Mouse (Mus musculus): Measurements from ENCODE around the gene Pde10a.

The Pde10a gene

DNA sequence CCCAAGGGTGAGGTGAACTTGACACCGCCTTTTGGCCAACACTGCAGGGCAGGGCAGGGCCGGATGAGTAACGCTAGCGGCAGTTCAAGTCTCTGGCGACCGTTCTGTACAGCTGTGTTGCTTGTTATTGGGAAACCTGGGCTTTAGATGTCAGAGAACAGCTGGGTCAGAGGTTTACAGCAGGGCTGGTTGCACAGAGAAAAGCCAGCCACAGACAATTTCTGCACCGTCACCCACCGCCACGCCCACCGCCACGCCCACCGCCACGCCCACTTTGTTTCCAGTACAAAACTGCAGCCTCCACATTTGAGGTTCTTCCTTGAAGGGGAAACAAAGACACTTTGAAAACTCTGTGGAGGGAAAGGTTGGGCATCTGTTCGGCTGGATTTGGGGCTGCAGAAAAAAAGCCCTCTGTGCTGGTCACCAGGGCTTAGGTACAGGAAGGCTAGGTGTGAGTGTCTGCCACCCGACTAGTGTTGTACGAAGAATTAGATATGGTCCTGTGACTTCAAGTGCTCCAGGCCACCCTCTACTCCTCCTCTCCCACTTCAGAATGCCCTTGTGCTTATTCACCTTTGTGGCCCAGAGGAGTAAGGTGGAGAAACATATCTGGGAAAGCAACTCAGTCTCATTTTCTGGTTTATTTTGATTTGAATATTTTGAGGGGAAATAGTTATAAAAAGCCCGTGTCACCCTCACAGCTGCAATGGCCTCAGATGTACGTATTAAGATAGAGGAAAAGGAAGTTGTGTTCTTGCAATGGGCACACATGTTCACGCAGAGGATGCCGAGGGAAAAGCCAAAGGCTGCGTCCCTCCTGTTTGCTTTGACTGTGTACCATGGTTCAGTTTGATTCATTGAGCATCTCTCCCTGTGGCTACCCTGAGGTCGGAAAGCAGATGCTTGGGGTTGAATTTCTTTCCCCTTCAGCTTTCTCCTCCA is 331.5 kb downstream of the Pde10a start:
- no peak for DNase-seq

DNA sequence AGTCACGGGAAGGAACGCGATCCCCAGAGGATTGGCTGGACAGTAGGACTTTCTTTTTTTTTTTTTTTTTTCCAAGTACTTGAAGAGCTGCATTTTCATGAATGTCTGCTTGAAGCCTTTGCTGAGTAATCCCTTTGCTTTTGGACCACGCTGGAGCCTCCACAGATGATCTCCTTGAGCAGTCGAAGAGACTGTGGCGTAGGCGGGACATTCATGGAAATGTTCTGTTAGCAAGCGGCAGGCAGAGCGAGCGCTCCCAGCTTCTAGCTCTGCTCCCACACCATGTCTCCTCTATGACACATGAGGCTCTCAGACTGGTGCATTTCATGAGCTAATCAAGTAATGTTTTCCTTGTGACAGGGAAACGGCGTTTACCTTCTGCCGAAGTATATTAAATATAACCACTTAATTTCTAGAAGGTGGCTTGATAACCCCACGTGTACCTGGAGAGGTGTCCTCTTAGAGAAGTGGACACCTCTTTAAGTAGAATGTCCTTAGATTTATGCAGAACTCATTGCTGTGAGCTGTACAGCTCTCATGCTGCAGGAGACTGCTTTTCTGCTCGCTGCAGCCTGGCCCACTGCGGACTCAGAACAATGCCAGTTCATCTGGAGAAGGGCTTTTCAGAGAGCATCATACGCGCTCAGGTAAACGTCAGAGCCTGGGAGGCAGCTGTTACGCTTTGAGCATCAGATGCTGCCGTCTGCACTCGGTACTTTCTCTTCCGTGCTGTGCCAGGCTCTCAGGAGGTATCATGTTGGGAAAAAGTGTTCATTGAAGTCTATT is 333.7 kb downstream of the Pde10a start:
- no peak for DNase-seq

DNA sequence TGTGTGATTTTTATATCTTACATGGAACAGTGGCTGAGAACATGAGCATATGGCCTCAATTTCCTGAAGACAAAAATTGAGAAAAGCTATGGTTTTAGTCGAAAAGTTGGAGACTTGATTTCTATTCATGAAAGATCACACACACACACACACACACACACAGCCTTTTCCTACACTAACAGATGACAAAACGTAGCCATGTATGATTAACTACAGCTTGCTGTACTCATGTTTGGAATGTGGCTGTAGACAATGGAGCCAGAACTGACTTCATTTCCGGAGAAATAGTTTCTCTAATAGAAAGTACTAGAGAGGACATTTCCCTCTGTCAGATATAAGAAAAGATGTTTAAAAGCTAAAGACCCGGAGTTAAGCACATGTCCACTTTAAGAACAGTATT is 334.3 kb downstream of the Pde10a start:
- no peak for DNase-seq

GRCm38 (mm10) chr17:8864638-8865497 is 339.7 kb downstream of the Pde10a start:
- DNase-seq, result no peak

GRCm38 (mm10) chr17:8867331-8868237 is 342.4 kb downstream of the Pde10a start:
- DNase-seq, result no peak

DNA sequence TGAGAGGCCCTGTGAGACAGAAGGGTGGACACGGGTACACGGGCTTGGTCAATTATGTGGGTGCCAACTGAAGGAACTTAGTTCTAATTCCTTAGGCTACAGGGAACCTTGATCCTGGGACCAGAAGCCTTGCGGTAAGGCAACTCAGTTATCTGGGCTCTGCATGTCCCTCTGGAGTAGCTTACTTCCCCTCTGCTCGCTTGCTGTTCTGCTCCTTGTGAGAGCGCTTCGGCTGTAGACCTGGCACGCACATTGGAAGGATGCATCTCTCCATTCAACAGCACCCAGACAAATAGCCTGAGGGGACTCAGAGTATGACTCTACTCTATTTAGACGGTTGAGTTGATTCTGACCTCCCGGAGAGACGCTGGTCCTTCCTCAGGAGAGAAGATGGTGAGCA is 344.1 kb downstream of the Pde10a start:
- DNase-seq, result no peak

DNA sequence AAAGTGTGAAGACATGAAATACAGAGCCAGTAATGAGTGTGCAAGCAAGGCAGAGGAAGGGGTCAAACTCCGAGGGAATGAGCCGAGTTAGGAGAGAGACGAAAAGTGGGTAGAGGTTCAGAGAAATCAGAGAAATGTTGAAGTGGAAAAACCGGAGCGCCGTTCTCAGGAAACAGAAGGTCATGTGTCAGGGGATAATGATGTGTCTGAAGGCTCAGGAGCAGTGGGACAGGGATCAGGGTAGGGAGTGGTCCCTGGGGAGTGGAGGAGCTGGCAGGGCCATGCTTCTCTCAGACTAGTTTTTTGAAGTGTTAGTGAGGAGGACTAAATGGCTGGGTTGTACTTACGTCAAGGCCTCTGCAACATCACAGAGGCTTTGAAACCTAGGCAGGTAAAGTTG is 345.7 kb downstream of the Pde10a start:
- no peak for DNase-seq

DNA sequence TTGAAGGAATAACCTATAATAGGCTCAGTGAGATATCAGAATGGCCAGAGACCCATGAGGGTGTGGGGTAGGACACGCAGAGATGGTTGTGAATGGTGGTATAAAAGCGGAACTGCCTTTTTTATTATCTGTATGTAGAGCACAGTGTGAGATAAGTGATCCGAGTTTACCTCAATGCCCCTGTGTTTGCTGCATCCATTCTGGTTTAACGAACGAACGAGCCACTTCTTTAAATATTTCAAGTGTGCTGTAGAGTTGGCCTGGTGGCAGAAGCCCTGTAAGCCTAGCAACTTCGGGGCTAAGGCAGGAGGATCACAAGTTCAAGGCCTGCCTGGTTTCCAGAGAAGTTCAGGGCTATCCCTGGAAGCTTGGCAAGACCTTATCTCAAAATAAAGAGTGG is 346.2 kb downstream of the Pde10a start:
- DNase-seq, result no peak

DNA sequence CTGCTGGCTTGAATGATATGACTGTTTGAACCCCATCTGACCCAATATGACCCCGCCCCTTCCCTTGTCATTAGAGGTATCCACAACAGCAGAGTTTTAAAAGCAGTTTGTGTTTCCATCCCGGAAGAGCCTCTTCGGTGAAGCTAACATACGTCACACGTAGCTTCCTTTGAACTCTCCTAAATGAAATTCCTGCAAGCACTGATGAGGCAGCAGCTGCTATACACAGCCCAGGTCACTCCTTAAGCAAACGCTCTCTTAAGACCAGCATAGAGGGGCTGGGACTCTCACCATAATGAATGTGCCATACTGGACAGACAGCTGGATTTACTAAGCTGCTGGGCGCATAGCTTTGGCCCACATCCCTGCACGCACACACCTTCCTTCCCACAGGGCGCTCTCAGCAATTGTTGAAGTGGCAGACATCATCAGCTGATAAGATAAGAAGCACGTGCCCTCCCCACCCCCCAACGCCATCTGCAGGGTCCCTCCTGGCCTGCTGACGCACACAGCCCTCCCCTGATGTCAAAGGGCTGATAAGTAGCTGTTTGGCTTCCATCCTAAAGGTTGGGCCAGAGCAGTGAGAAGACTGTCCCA is 346.9 kb downstream of the Pde10a start:
- no peak for DNase-seq

GRCm38 (mm10) chr17:8872611-8873010 is 347.4 kb downstream of the Pde10a start:
- no peak for DNase-seq

GRCm38 (mm10) chr17:8878056-8878455 is 352.9 kb downstream of the Pde10a start:
- DNase-seq, result no peak

- no peak for DNase-seq
These were observed 356.5 kb downstream of the Pde10a start for GRCm38 (mm10) chr17:8881711-8882110.

DNA sequence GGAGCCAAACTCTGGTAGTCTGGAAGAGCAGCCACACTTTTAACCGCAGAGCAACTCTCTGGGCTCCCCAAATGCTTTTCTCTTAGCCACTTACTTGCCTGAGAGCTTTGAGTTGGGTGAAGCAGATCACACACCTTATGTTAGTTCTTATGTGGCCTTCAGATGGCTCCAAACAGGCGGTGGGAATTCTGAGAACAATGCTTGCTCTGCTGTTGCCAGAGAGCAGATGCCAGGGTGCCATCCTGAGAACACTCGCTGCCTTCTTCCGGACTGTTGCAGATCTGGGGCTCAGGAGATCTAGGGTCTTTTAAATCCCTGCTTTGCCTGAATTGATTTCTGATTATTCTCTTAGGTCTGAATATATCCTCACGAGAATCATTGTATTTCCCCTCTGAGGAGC is 359.5 kb downstream of the Pde10a start:
- DNase-seq, result no peak

DNA sequence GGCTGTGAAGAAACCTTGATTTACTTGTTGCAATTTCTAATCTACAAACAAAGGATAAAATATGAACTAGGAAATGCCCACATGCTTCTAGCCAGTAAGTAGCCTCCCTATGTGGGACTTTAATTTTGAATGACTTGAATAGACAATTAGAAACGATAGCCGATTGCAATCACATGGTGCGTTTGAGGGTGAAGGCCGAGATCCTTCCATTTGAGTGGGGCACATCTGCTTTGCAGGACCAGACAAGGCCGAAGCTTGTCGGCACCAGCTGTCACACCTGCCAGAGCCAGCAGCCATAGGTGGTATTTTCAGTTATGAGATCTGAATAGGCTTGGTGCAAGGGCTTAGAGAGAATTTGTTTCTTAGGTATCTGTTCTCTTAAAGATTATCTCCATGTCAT is 360.7 kb downstream of the Pde10a start:
- no peak for DNase-seq

DNA sequence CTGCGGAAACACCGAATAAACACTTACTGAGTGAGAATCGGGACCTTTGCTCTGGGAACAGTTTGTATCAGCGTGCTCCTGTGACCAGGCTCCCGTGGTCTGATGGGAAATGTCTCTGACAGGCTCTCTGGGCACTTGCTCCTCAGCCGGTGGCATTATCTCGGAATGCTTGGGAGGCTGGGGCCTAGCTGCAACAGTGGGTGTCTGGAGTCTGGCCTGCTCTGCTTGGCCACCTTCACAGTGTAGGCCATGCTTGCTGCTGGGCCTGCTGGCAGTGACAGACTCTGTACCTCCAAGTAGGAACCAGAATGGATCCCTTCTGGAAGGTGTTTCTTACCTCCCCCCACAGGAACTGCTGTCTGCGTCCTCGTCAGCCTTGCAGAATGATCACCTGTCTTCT is 362.9 kb downstream of the Pde10a start:
- no peak for DNase-seq

GRCm38 (mm10) chr17:8888639-8889038 is 363.5 kb downstream of the Pde10a start:
- no peak for DNase-seq

GRCm38 (mm10) chr17:8892193-8892985 is 367.2 kb downstream of the Pde10a start:
- no peak for DNase-seq

DNA sequence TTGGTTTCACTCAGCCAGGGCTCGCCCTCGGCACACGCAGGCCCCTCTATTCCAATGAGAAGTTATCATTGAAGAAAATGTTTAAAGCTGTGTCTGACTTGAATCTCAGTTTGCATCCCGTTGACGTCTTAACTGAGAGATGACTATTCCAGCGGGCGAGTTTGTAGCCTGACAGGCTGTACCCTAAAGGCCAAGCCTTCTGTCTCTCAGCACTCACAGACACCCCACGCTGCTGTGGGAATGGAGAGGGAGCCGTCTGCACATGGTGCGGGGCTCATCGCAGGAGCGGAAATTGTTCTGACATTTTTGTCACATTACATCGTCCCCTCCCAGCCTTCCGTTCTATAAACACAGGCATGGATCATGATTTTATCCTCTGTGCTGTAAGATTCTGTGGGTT is 370.8 kb downstream of the Pde10a start:
- no peak for DNase-seq

DNA sequence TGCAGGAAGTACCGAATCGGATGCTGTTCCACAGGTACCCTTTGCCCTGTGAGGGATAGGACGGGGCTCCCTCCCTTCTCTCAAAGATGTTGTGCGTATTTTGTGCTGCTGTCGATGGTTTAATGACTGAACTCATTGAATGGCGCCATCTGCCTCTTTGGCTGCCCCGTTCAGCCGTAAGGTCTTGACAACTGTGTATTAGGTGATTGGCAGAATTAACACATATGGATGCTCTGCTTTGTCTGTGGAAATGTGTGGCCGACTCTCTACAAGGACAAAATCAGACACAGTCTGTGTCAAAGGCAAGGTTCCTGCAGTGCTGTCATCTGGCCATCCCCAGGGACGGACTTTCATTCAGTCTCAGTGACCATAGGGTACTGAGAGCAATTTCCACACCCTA is 372.6 kb downstream of the Pde10a start:
- no peak for DNase-seq

DNA sequence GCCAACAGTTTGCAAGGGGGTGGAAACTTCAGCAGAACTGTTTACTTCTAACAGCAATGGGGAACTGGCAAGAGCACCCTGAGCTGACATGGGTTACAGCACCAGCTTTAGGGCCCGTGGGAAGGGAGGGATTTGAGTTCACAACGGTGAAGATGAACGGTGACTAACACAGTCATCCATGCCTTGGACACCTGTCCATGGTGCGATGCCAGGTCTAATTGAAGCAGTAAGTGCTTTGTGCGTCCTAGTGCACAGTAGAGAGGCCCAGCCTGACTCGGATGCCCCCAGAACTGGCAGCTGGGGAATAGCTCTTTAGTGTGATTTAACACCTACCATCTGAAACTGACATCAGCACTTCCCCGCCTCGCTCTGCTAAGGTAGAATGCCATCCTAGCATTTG is 373.0 kb downstream of the Pde10a start:
- peak; percentile 46 for DNase-seq

- DNase-seq, result no peak
These were observed 374.0 kb downstream of the Pde10a start for GRCm38 (mm10) chr17:8899212-8899611.

All from cerebellum, adult 9-10 months (tissue).